Mouse (Mus musculus) liver, embryonic 12.5 days (tissue): Measurements from ENCODE around the gene Actr8. TPM values are rescaled to one million over a fixed set of nuclear protein-coding genes. Genes with fewer than 3 reads are reported as not detected.

Experiments
- ATAC-seq: fragments of 200-750 bp; cut with Nextera tagmentation; 2 replicates; pipeline ENCODE4 v1.8.0; 2017; ENCODE audit warnings: moderate number of reproducible peaks, mild to moderate bottlenecking, moderate library complexity
- H3K27ac ChIP-seq: fragments of 300-500 bp; sonication (generic); 2 replicates; pipeline ENCODE4 v1.5.1; 2016; ENCODE audit warnings: mild to moderate bottlenecking
- H3K27me3 ChIP-seq: fragments of 300-500 bp; sonication (generic); replicated peaks from 2 replicates; pipeline ENCODE4 v1.6.1; 2016; ENCODE audit warnings: mild to moderate bottlenecking, moderate library complexity
- H3K36me3 ChIP-seq: fragments of 300-500 bp; sonication (generic); 2 replicates; pipeline ENCODE4 v1.6.1; 2016; ENCODE audit warnings: mild to moderate bottlenecking, moderate library complexity
- H3K4me1 ChIP-seq: fragments of 300-500 bp; sonication (generic); 2 replicates; pipeline ENCODE4 v1.6.1; 2016
- H3K4me2 ChIP-seq: fragments of 300-500 bp; sonication (generic); 2 replicates; pipeline ENCODE4 v1.6.1; 2016; ENCODE audit warnings: mild to moderate bottlenecking, moderate library complexity
- H3K4me3 ChIP-seq: fragments of 300-500 bp; sonication (generic); 2 replicates; pipeline ENCODE4 v1.5.1; 2016; ENCODE audit warnings: mild to moderate bottlenecking, moderate library complexity
- H3K9ac ChIP-seq: fragments of 300-500 bp; sonication (generic); 2 replicates; pipeline ENCODE4 v1.6.1; 2016; ENCODE audit warnings: mild to moderate bottlenecking, moderate library complexity
- H3K9me3 ChIP-seq: fragments of 300-500 bp; sonication (generic); replicated peaks from 2 replicates; pipeline ENCODE4 v1.6.1; 2016; ENCODE audit warnings: mild to moderate bottlenecking, moderate library complexity
- WGBS: fragments of 180-500 bp; shearing (Covaris S2); methylation state at CpG from one replicate; pipeline ENCODE4 v1.1.7; 2016; ENCODE audit not compliant: insufficient replicate concordance; 5-methylcytosine and 5-hydroxymethylcytosine counted together
- polyA plus RNA-seq: library from polyadenylated mRNA; unstranded; fragments of >200 nt; fragmentation: Nextera tagmentation; extraction: Ambion mirVana; gene quantifications from 2 replicates; pipeline ENCODE4 v1.2.1, GENCODE M21; 2016

Gene Actr8
- polyA plus RNA-seq, 1 experiment from 2014 or later: 32.5 TPM

- Histone ChIP-seq H3K9ac (no peak overlapping the region), H3K4me1 (peaks cover 11% of the 10 kb centered on the region; the same call in 1 of the 2 replicates), H3K27ac (no peak overlapping the region), H3K4me2 (no peak overlapping the region), H3K36me3 (peaks cover 31% of the 10 kb centered on the region), H3K27me3 (no peaks in the 10 kb centered on the region), H3K9me3 (no peaks in the 10 kb centered on the region), H3K4me3 (no peak overlapping the region)
- ATAC-seq: no peak
- WGBS: 72% methylated on average over 13 of the region's 13 CpGs
Measured at GRCm38 (mm10) chr14:29998747-29999474, 20.8 kb downstream of the Actr8 start.

- peaks cover 26% of the 10 kb centered on the region for H3K36me3 ChIP-seq
- no peak overlapping the region for H3K4me2 ChIP-seq
- H3K4me3 ChIP-seq: no peak overlapping the region
- no peaks in the 10 kb centered on the region for H3K9me3 ChIP-seq
- no peak overlapping the region for H3K9ac ChIP-seq
- ATAC-seq: no peak
- peaks cover 11% of the 10 kb centered on the region; the same call in 1 of the 2 replicates for H3K4me1 ChIP-seq
- no peaks in the 10 kb centered on the region for H3K27me3 ChIP-seq
- WGBS: 57% methylated on average over 3 of the region's 3 CpGs
- H3K27ac ChIP-seq: no peak overlapping the region
Measured at GRCm38 (mm10) chr14:29999475-29999811, 21.3 kb downstream of the Actr8 start.

- Histone ChIP-seq H3K9ac (no peak within 1 kb of the TSS), H3K4me2 (peak within 1 kb of the TSS; percentile 54), H3K36me3 (no peaks in the 10 kb centered on the region), H3K27me3 (peaks cover 44% of the 10 kb centered on the region), H3K4me3 (peak within 1 kb of the TSS; percentile 32), H3K4me1 (0 out of 2 replicates have a peak, but pooled peaks cover 5% of the 10 kb centered on the region), H3K27ac (no peak within 1 kb of the TSS), H3K9me3 (no peaks in the 10 kb centered on the region)
- 8% methylated on average over 54 of the region's 54 CpGs for WGBS
- ATAC-seq: peak; percentile 59
Measured at GRCm38 (mm10) chr14:30008733-30009575, 30.8 kb downstream of the Actr8 start, which contains the start of the genes Il17rb and Chdh. Gene Il17rb, minus strand, starts transcription at chr14:30008896. Gene Chdh, plus strand, starts transcription at chr14:30009023.

- 64% methylated on average over 10 of the region's 10 CpGs for WGBS
- Histone ChIP-seq H3K9ac (no peak overlapping the region), H3K4me2 (no peak overlapping the region), H3K9me3 (no peaks in the 10 kb centered on the region), H3K4me1 (0 out of 2 replicates have a peak, but pooled peaks cover 5% of the 10 kb centered on the region), H3K4me3 (no peak overlapping the region), H3K27ac (no peak overlapping the region), H3K27me3 (peaks cover 44% of the 10 kb centered on the region), H3K36me3 (no peaks in the 10 kb centered on the region)
- no peak for ATAC-seq
Measured at GRCm38 (mm10) chr14:30009864-30010560, 31.9 kb downstream of the Actr8 start.

GRCm38 (mm10) chr14:30011886-30012560 lies 33.9 kb downstream of the Actr8 start:
- Histone ChIP-seq H3K27ac (no peak overlapping the region), H3K4me2 (no peak overlapping the region), H3K4me1 (0 out of 2 replicates have a peak, but pooled peaks cover 5% of the 10 kb centered on the region), H3K27me3 (peaks cover 44% of the 10 kb centered on the region), H3K9ac (no peak overlapping the region), H3K9me3 (no peaks in the 10 kb centered on the region), H3K4me3 (no peak overlapping the region), H3K36me3 (no peaks in the 10 kb centered on the region)
- no peak for ATAC-seq
- WGBS: 69% methylated on average over 10 of the region's 10 CpGs

- Histone ChIP-seq H3K27ac (no peak overlapping the region), H3K9me3 (no peaks in the 10 kb centered on the region), H3K4me3 (no peak overlapping the region), H3K36me3 (no peaks in the 10 kb centered on the region), H3K9ac (no peak overlapping the region), H3K4me2 (no peak overlapping the region), H3K27me3 (peaks cover 20% of the 10 kb centered on the region), H3K4me1 (no peaks in the 10 kb centered on the region)
- ATAC-seq: no peak
- WGBS: 64% methylated on average over 10 of the region's 10 CpGs
Measured at GRCm38 (mm10) chr14:30014487-30014886, 36.4 kb downstream of the Actr8 start.

GRCm38 (mm10) chr14:30015008-30015407 lies 36.9 kb downstream of the Actr8 start:
- WGBS: 57% methylated on average over 1 of the region's 1 CpGs

GRCm38 (mm10) chr14:30016666-30017065 lies 38.5 kb downstream of the Actr8 start:
- no peak overlapping the region for H3K4me3 ChIP-seq
- no peak overlapping the region for H3K9ac ChIP-seq
- 68% methylated on average over 5 of the region's 5 CpGs for WGBS
- no peaks in the 10 kb centered on the region for H3K36me3 ChIP-seq
- no peaks in the 10 kb centered on the region for H3K27me3 ChIP-seq
- no peak overlapping the region for H3K4me2 ChIP-seq
- no peak for ATAC-seq
- no peaks in the 10 kb centered on the region for H3K9me3 ChIP-seq
- no peaks in the 10 kb centered on the region for H3K4me1 ChIP-seq
- no peak overlapping the region for H3K27ac ChIP-seq

More at GRCm38 (mm10) chr14:30015008-30015407, 36.9 kb downstream of the Actr8 start:
- no peak overlapping the region for H3K4me2 ChIP-seq
- no peaks in the 10 kb centered on the region for H3K36me3 ChIP-seq
- no peak overlapping the region for H3K9ac ChIP-seq
- H3K27me3 ChIP-seq: peaks cover 14% of the 10 kb centered on the region
- no peak for ATAC-seq
- no peaks in the 10 kb centered on the region for H3K4me1 ChIP-seq
- no peaks in the 10 kb centered on the region for H3K9me3 ChIP-seq
- H3K27ac ChIP-seq: no peak overlapping the region
- H3K4me3 ChIP-seq: no peak overlapping the region

- ATAC-seq: no peak
- no peak overlapping the region for H3K27ac ChIP-seq
- no peaks in the 10 kb centered on the region for H3K36me3 ChIP-seq
- no peaks in the 10 kb centered on the region for H3K9me3 ChIP-seq
- no peak overlapping the region for H3K9ac ChIP-seq
- H3K4me2 ChIP-seq: no peak overlapping the region
- H3K4me1 ChIP-seq: no peaks in the 10 kb centered on the region
- no peaks in the 10 kb centered on the region for H3K27me3 ChIP-seq
- 72% methylated on average over 8 of the region's 8 CpGs for WGBS
- H3K4me3 ChIP-seq: no peak overlapping the region
Measured at GRCm38 (mm10) chr14:30017794-30018462, 39.8 kb downstream of the Actr8 start.

- no peaks in the 10 kb centered on the region for H3K4me1 ChIP-seq
- no peak overlapping the region for H3K9ac ChIP-seq
- no peak for ATAC-seq
- 81% methylated on average over 4 of the region's 4 CpGs for WGBS
- no peak overlapping the region for H3K27ac ChIP-seq
- H3K4me3 ChIP-seq: no peak overlapping the region
- H3K27me3 ChIP-seq: no peaks in the 10 kb centered on the region
- no peaks in the 10 kb centered on the region for H3K36me3 ChIP-seq
- H3K4me2 ChIP-seq: no peak overlapping the region
- no peaks in the 10 kb centered on the region for H3K9me3 ChIP-seq
Measured at GRCm38 (mm10) chr14:30018463-30018801, 40.3 kb downstream of the Actr8 start.

GRCm38 (mm10) chr14:30018846-30019245 lies 40.7 kb downstream of the Actr8 start:
- no peaks in the 10 kb centered on the region for H3K36me3 ChIP-seq
- H3K27me3 ChIP-seq: no peaks in the 10 kb centered on the region
- no peaks in the 10 kb centered on the region for H3K9me3 ChIP-seq
- no peak for ATAC-seq
- no peaks in the 10 kb centered on the region for H3K4me1 ChIP-seq
- no peak overlapping the region for H3K27ac ChIP-seq
- 71% methylated on average over 6 of the region's 6 CpGs for WGBS
- H3K4me3 ChIP-seq: no peak overlapping the region
- H3K4me2 ChIP-seq: no peak overlapping the region
- H3K9ac ChIP-seq: no peak overlapping the region
